Mouse (Mus musculus) cerebellum, adult 9-10 months (tissue): Measurements from ENCODE around the gene Odf2.
A peak's percentile ranks its signal among the peaks of the same experiment; 100 is the strongest.
"Not testable (repeated sequence)": the region's sequence is repeated elsewhere in the genome, so short reads cannot be mapped to it uniquely, and the experiment has no call there.

Source experiments
- DNase-seq: peaks from one replicate; pipeline ENCODE4 v3.0.0; 2022

Gene Odf2

GRCm38 (mm10) chr2:29869646-29870451 lies 19.2 kb upstream of the Odf2 start:
- peak; percentile 47 for DNase-seq

- peak; percentile 82 for DNase-seq
Measured at GRCm38 (mm10) chr2:29872581-29873295, 16.3 kb upstream of the Odf2 start.

- DNase-seq, result no peak
Measured at GRCm38 (mm10) chr2:29873801-29874200, 15.2 kb upstream of the Odf2 start.

- no peak for DNase-seq
Measured at GRCm38 (mm10) chr2:29878061-29878460, 11.0 kb upstream of the Odf2 start.

- no peak for DNase-seq
Measured at GRCm38 (mm10) chr2:29879191-29879590, 9.8 kb upstream of the Odf2 start.

GRCm38 (mm10) chr2:29879964-29880830 lies 8.8 kb upstream of the Odf2 start:
- DNase-seq, result peak; percentile 56

- DNase-seq, result not testable (repeated sequence)
Measured at GRCm38 (mm10) chr2:29886659-29887292, 2.2 kb upstream of the Odf2 start.

GRCm38 (mm10) chr2:29889991-29890833 lies 1.2 kb downstream of the Odf2 start:
- peak; percentile 94 for DNase-seq

- DNase-seq, result peak; percentile 82
Measured at GRCm38 (mm10) chr2:29891773-29892172, 2.8 kb downstream of the Odf2 start.

GRCm38 (mm10) chr2:29896071-29896470 lies 7.0 kb downstream of the Odf2 start:
- DNase-seq, result peak; percentile 67

GRCm38 (mm10) chr2:29897366-29897765 lies 8.3 kb downstream of the Odf2 start:
- DNase-seq, result no peak

GRCm38 (mm10) chr2:29898081-29898480 lies 9.1 kb downstream of the Odf2 start:
- DNase-seq, result no peak

GRCm38 (mm10) chr2:29902194-29902593 lies 13.2 kb downstream of the Odf2 start:
- DNase-seq, result peak; percentile 32

GRCm38 (mm10) chr2:29908171-29908570 lies 19.1 kb downstream of the Odf2 start:
- DNase-seq, result not testable (repeated sequence)

- no peak for DNase-seq
Measured at GRCm38 (mm10) chr2:29910042-29910441, 21.0 kb downstream of the Odf2 start.

GRCm38 (mm10) chr2:29917621-29918020 lies 28.6 kb downstream of the Odf2 start:
- DNase-seq, result no peak

GRCm38 (mm10) chr2:29922011-29922410 lies 33.0 kb downstream of the Odf2 start:
- DNase-seq, result no peak

- no peak for DNase-seq
Measured at GRCm38 (mm10) chr2:29926542-29926941, 37.5 kb downstream of the Odf2 start.

- DNase-seq, result peak; percentile 99
Measured at GRCm38 (mm10) chr2:29930506-29930905, 41.5 kb downstream of the Odf2 start.

- DNase-seq, result peak; percentile 67
Measured at GRCm38 (mm10) chr2:29931194-29931593, 42.2 kb downstream of the Odf2 start.

GRCm38 (mm10) chr2:29934906-29935599 lies 46.0 kb downstream of the Odf2 start, which contains the start of gene Gle1:
Gene Gle1 (plus strand): TSS chr2:29935426.
- peak; percentile 94 for DNase-seq
